ENCODE assay signal across 7 mouse cellular contexts in the genomic region with DNA sequence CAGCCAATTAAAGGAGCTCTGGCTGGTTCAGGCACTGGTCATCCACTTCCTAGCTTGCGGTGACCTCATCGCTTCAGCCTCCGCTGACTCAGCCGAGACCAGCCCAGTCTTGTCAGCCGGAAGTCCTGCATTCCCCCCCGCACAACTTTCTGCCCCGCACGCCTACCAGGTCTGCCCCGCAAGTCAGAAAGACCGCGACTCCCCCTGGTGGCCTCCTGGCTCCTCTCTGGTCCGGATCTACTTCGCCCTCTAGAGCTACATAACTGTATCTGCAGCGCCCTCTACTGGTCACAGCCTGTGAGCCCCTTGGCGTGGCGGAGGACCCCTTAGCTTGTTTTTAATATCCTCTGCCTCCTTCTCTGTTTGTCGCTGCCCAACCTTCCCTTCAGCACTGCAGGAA. TPM values are rescaled to one million over a fixed set of nuclear protein-coding genes. Genes with fewer than 3 reads are reported as not detected.
DNase-seq lines count a peak whose midpoint lies in the region; ATAC-seq lines count a peak whose summit lies in the region.

No protein-coding gene starts in this region.

- peaks cover 60% of the 10 kb centered on the region for H3K4me1 ChIP-seq in intestine, embryonic 16.5 days (ENCODE audit: control insufficient read depth, insufficient read depth, low read length)
- peaks cover 60% of the 10 kb centered on the region for H3K4me1 ChIP-seq in midbrain, embryonic 11.5 days (ENCODE audit: control insufficient read depth, insufficient read depth, low read length)

- ATAC-seq in intestine, embryonic 16.5 days = peak; percentile 42
- ATAC-seq in midbrain, embryonic 11.5 days (ENCODE audit: low FRiP score) = peak; percentile 70

- no peaks in the 10 kb centered on the region for H3K9me3 ChIP-seq in intestine, embryonic 16.5 days (ENCODE audit: control insufficient read depth, low read length)
- H3K9me3 ChIP-seq in midbrain, embryonic 11.5 days (ENCODE audit: control insufficient read depth, low read length) = no peaks in the 10 kb centered on the region

- intact Hi-C loops in left cerebral cortex, postnatal 36 days (cut with DNase I) = loop anchor here (1.0 kb wide), 2 partner anchors 17 to 52 kb away; no protein-coding TSS in a partner anchor

- under 1% methylated on average over 17 of the region's 17 CpGs for WGBS in intestine, embryonic 16.5 days
- WGBS in midbrain, embryonic 11.5 days = under 1% methylated on average over 17 of the region's 17 CpGs

- peak overlapping the region; percentile 66 for H3K27ac ChIP-seq in intestine, embryonic 16.5 days (ENCODE audit: low read length)
- H3K27ac ChIP-seq in midbrain, embryonic 11.5 days (ENCODE audit: low read depth, low read length) = peak overlapping the region; percentile 44; the same call in 1 of the 2 replicates

- peak overlapping the region; percentile 45 for H3K4me3 ChIP-seq in intestine, embryonic 16.5 days (ENCODE audit: low read length)
- H3K4me3 ChIP-seq in midbrain, embryonic 11.5 days (ENCODE audit: low read depth, low read length) = peak overlapping the region; percentile 26

- peak overlapping the region; percentile 66 for H3K4me2 ChIP-seq in intestine, embryonic 16.5 days (ENCODE audit: low read depth, low read length)
- H3K4me2 ChIP-seq in midbrain, embryonic 11.5 days = peak overlapping the region; percentile 67

- peak overlapping the region; percentile 54 for H3K9ac ChIP-seq in intestine, embryonic 16.5 days (ENCODE audit: low read depth, low read length)
- peak overlapping the region; percentile 41; the same call in 1 of the 2 replicates for H3K9ac ChIP-seq in midbrain, embryonic 11.5 days (ENCODE audit: low read length)

- peak; percentile 91 for DNase-seq in adrenal gland, adult 8-10 months
- peak; percentile 98 for DNase-seq in embryo, embryonic 9.5 days (ENCODE audit: extremely low spot score)
- DNase-seq in gastrocnemius, postnatal 4 days (ENCODE audit: low spot score in 2 of 2) = peak; percentile 98
- peak; percentile 83 to 85 for DNase-seq in left cerebral cortex, postnatal 36 days (ENCODE audit: low spot score in 2 of 2)
- DNase-seq in midbrain, embryonic 11.5 days (ENCODE audit: low spot score, missing footprints) = peak; percentile 100
- DNase-seq in skeletal muscle tissue, adult 2 months (ENCODE audit: low read depth, low spot score) = peak; percentile 92

- peaks cover 15% of the 10 kb centered on the region; the same call in 1 of the 2 replicates for H3K27me3 ChIP-seq in intestine, embryonic 16.5 days (replicated peaks; ENCODE audit: control insufficient read depth, insufficient read depth, low read length)
- H3K27me3 ChIP-seq in midbrain, embryonic 11.5 days (ENCODE audit: control insufficient read depth, insufficient read depth, low read length) = no peaks in the 10 kb centered on the region

- no peaks in the 10 kb centered on the region for H3K36me3 ChIP-seq in intestine, embryonic 16.5 days (ENCODE audit: control insufficient read depth, insufficient read depth, low read length)
- H3K36me3 ChIP-seq in midbrain, embryonic 11.5 days (ENCODE audit: control insufficient read depth, insufficient read depth, low read length) = no peaks in the 10 kb centered on the region

RNA-seq across cellular contexts. Expression of gene Bcan, which starts 13.2 kb away (rescaled TPM):
- total RNA-seq in adrenal gland, adult 8-10 months (2022) = 100 to 1,000 TPM in 2 of 4 experiments, 10 to 100 TPM in 2; 83.1 to 117 (median 106) TPM
- total RNA-seq in gastrocnemius, postnatal 4 days (2021) = under 1 TPM in 1 of 2 experiments, not detected in 1; 0.12 TPM
- 0.18 and 0.67 TPM in 2 replicates for polyA plus RNA-seq in intestine, embryonic 16.5 days (2015; fragmentation: Nextera tagmentation; extraction: Ambion mirVana)
- total RNA-seq in left cerebral cortex, postnatal 36 days (2021) = 100 to 1,000 TPM; 251 to 278 TPM
- 0.37 and 0.44 TPM in 2 replicates for polyA plus RNA-seq in midbrain, embryonic 11.5 days (2014; fragmentation: Nextera tagmentation; extraction: Ambion mirVana)

RNA-seq across cellular contexts. Expression of gene Nes, which starts 16.0 kb away (rescaled TPM):
- 10 to 100 TPM in 1 of 4 experiments, 1 to 10 TPM in 3; 4.3 to 14.4 (median 6.8) TPM for total RNA-seq in adrenal gland, adult 8-10 months (2022)
- 100 to 1,000 TPM; 169 to 207 TPM for total RNA-seq in gastrocnemius, postnatal 4 days (2021)
- 9.4 and 10.3 TPM in 2 replicates for polyA plus RNA-seq in intestine, embryonic 16.5 days (2015; fragmentation: Nextera tagmentation; extraction: Ambion mirVana)
- 1 to 10 TPM; 4.6 to 6.2 TPM for total RNA-seq in left cerebral cortex, postnatal 36 days (2021)
- polyA plus RNA-seq in midbrain, embryonic 11.5 days (2014; fragmentation: Nextera tagmentation; extraction: Ambion mirVana) = 70.3 and 85.4 TPM in 2 replicates

RNA-seq across cellular contexts. Expression of gene Crabp2, which starts 38.4 kb away (rescaled TPM):
- total RNA-seq in adrenal gland, adult 8-10 months (2022) = 1 to 10 TPM in 1 of 4 experiments, under 1 TPM in 2, not detected in 1; 0.31 to 1.0 (median 0.35) TPM
- 1 to 10 TPM; 1.3 to 2.2 TPM for total RNA-seq in gastrocnemius, postnatal 4 days (2021)
- polyA plus RNA-seq in intestine, embryonic 16.5 days (2015; fragmentation: Nextera tagmentation; extraction: Ambion mirVana) = 3.8 TPM in 2 replicates
- 1 to 10 TPM; 3.4 to 6.0 TPM for total RNA-seq in left cerebral cortex, postnatal 36 days (2021)
- polyA plus RNA-seq in midbrain, embryonic 11.5 days (2014; fragmentation: Nextera tagmentation; extraction: Ambion mirVana) = 539 and 540 TPM in 2 replicates

RNA-seq across cellular contexts. Expression of gene Hapln2, which starts 40.5 kb away (rescaled TPM):
- total RNA-seq in adrenal gland, adult 8-10 months (2022) = not detected
- under 1 TPM in 1 of 2 experiments, not detected in 1; 0.21 TPM for total RNA-seq in gastrocnemius, postnatal 4 days (2021)
- not detected in 2 replicates for polyA plus RNA-seq in intestine, embryonic 16.5 days (2015; fragmentation: Nextera tagmentation; extraction: Ambion mirVana)
- 10 to 100 TPM; 14.5 to 15.4 TPM for total RNA-seq in left cerebral cortex, postnatal 36 days (2021)
- polyA plus RNA-seq in midbrain, embryonic 11.5 days (2014; fragmentation: Nextera tagmentation; extraction: Ambion mirVana) = 0.11 TPM in 1 of 2 replicates, not detected in the other

RNA-seq across cellular contexts. Expression of gene Gpatch4, which starts 56.0 kb away (rescaled TPM):
- 10 to 100 TPM; 12.9 to 16.6 (median 14.9) TPM for total RNA-seq in adrenal gland, adult 8-10 months (2022)
- 10 to 100 TPM; 11.4 to 11.8 TPM for total RNA-seq in gastrocnemius, postnatal 4 days (2021)
- polyA plus RNA-seq in intestine, embryonic 16.5 days (2015; fragmentation: Nextera tagmentation; extraction: Ambion mirVana) = 30.4 and 38.3 TPM in 2 replicates
- 10 to 100 TPM; 14.9 to 17.5 TPM for total RNA-seq in left cerebral cortex, postnatal 36 days (2021)
- polyA plus RNA-seq in midbrain, embryonic 11.5 days (2014; fragmentation: Nextera tagmentation; extraction: Ambion mirVana) = 31.8 and 32.9 TPM in 2 replicates

Comparison
In these comparisons a context has a peak if more than half of its experiments do, and no peak if none do; other contexts are left out.
1. Peak in every context shown above with its lines: DNase-seq, ATAC-seq, H3K4me3 ChIP-seq and H3K27ac ChIP-seq.
2. RNA of gene Bcan, which starts 13.2 kb away (total RNA-seq): 251 to 278 TPM in left cerebral cortex, postnatal 36 days and 83.1 to 117 TPM in adrenal gland, adult 8-10 months; 0.12 TPM in gastrocnemius, postnatal 4 days; every median in the first group is over 10 times any median in the second.
3. RNA of gene Nes, which starts 16.0 kb away (total RNA-seq): 169 to 207 TPM in gastrocnemius, postnatal 4 days; 4.3 to 14.4 TPM in adrenal gland, adult 8-10 months and 4.6 to 6.2 TPM in left cerebral cortex, postnatal 36 days; every median in the first group is over 10 times any median in the second.